Mouse (Mus musculus): Measurements from ENCODE around the gene Adamts16. TPM values are rescaled to one million over a fixed set of nuclear protein-coding genes. Genes with fewer than 3 reads are reported as not detected.

Gene Adamts16
- polyA plus RNA-seq, 1 experiment from 2014 or later: 0.38 TPM

DNA sequence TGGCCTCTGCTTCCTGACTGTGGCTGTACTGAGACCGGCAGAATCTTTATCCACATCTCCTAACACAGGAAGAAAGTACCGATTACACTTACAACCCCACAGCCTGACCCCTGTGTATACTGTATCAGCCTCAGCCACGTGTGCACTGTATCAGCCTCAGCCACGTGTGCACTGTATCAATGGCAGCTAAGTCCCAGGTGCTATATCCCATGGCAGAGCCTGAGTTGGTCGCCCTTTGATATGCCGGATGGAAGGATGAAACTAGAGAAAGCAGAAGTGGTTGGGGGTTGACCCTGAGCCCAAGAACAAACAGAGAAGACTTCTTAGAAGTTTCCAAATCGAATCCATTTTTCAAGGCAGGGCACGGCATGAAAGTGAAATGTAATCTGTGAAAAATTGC lies 17.9 kb downstream of the Adamts16 start:
- Histone ChIP-seq H3K4me3 (no peak overlapping the region), H3K27me3 (ENCODE audit: insufficient read depth, poor library complexity, severe bottlenecking) (no peaks in the 10 kb centered on the region), H3K36me3 (no peaks in the 10 kb centered on the region), H3K4me1 (no peaks in the 10 kb centered on the region), H3K27ac (no peak overlapping the region), H3K9me3 (no peaks in the 10 kb centered on the region)
- no peak for DNase-seq (ENCODE audit: low spot score)
- WGBS: 59% methylated on average over 8 of the region's 8 CpGs

DNA sequence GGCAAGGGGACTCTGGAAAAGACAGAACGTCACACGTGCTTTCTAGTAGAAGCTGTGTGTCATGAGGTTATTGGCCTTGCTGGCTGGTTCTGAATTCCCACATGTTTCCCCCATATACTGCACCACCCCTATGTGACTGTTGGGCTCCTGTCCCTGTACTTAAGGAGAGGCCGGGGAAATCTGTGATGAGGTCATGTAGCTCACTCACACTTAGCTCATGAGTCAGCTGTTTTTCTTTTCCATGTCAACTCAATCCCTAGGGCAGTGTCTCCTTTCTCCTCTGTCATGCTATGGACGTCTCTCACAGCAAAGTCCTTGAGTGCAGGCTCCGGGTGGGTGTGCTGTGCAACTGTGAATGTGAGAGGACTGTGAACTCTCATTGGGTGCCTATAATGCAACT lies 22.6 kb downstream of the Adamts16 start:
- no peaks in the 10 kb centered on the region for H3K36me3 ChIP-seq
- no peak overlapping the region for H3K27ac ChIP-seq
- no peaks in the 10 kb centered on the region for H3K27me3 ChIP-seq (ENCODE audit: insufficient read depth, poor library complexity, severe bottlenecking)
- no peaks in the 10 kb centered on the region for H3K4me1 ChIP-seq
- no peak overlapping the region for H3K4me3 ChIP-seq
- WGBS: 58% methylated on average over 5 of the region's 5 CpGs
- no peaks in the 10 kb centered on the region for H3K9me3 ChIP-seq
- no peak for DNase-seq (ENCODE audit: low spot score)

DNA sequence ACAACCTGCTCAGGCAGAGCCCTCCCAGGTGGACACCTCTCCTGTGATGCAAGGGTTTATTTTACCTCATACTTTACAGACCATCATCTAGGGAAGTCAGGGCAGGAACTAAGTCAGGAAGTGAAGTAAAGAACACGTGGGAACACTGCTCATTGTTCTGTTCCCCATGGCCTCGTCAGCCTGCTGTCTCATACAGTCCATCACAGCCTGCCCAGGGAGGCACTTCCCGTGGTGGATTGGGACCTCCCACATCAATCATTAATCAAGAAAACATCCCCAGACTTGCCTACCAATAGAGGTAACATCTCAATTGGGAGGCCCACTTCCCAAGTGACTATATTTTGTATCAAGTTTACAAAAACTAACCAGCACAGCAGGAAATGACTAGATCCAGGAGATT lies 27.2 kb downstream of the Adamts16 start:
- Histone ChIP-seq H3K36me3 (no peaks in the 10 kb centered on the region), H3K27ac (no peak overlapping the region), H3K27me3 (ENCODE audit: insufficient read depth, poor library complexity, severe bottlenecking) (no peaks in the 10 kb centered on the region), H3K4me1 (no peaks in the 10 kb centered on the region), H3K9me3 (no peaks in the 10 kb centered on the region), H3K4me3 (no peak overlapping the region)
- DNase-seq (ENCODE audit: low spot score): no peak
- 52% methylated on average over 3 of the region's 3 CpGs for WGBS

DNA sequence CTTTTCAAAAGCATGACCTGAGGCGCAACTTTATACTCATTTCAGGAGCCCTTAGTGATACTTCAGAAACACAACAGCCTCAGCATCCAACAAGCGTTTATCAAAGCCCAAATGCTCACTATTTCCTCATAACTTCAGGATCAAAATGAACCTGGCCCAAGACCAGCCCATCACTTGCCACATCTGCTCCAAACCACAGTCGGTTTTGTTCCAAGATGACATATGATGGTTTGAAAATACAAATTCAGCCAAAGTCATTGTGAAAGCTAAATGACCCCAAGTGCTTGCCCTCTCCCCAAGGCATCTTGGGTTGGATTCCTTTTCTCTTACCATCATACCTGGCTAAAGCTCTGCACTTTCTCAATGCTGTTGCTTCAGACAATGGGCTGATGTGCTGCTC lies 36.1 kb downstream of the Adamts16 start:
- H3K27me3 ChIP-seq (ENCODE audit: insufficient read depth, poor library complexity, severe bottlenecking): no peaks in the 10 kb centered on the region
- H3K9me3 ChIP-seq: no peaks in the 10 kb centered on the region
- DNase-seq (ENCODE audit: low spot score): no peak
- H3K4me1 ChIP-seq: no peaks in the 10 kb centered on the region
- H3K4me3 ChIP-seq: no peak overlapping the region
- no peaks in the 10 kb centered on the region for H3K36me3 ChIP-seq
- H3K27ac ChIP-seq: no peak overlapping the region
- WGBS: 79% methylated on average over 3 of the region's 3 CpGs

DNA sequence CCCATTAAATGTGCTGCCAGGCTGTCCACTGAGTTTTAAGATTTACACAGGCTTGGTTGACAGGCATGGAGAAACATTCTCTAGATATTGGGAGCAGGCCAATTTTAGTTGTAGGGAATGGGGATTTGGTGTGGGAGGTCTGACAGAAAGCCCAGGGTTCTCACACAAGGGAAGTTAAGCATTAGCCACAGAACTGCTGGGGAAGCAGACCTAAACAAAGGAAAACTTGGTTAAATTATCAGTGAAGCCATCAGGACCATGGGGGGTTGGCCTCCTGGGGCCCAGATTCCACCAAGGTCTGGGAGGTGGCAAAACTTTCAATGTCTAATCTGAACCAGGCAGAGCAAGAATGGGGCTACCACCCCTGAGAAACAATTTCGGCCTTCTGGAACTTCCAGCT lies 38.8 kb downstream of the Adamts16 start:
- H3K4me3 ChIP-seq: no peak overlapping the region
- DNase-seq (ENCODE audit: low spot score): no peak

DNA sequence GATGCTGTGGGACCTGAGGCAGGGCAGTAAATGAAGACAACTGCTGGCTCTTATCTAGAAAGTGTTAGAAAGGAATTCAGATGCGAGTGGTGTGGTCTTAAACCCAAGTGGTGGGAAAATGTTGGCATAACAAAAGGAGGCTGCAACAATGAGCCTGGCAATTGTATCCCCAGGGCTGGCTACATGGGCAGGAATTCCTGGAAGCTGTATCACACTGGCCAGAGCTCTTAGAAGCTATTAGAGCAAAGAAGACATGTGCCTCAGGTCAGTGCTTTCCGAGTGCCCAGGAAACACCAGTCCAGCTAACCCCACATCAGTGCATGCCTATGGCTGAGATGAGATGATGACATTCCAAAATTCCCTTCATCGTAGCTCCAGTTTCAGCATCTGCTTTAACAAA lies 42.3 kb downstream of the Adamts16 start:
- no peaks in the 10 kb centered on the region for H3K27me3 ChIP-seq (ENCODE audit: insufficient read depth, poor library complexity, severe bottlenecking)
- no peak for DNase-seq (ENCODE audit: low spot score)
- H3K36me3 ChIP-seq: no peaks in the 10 kb centered on the region
- 48% methylated on average over 3 of the region's 3 CpGs for WGBS
- no peak overlapping the region for H3K4me3 ChIP-seq
- 0 out of 2 replicates have a peak, but pooled peaks cover 5% of the 10 kb centered on the region for H3K4me1 ChIP-seq
- no peaks in the 10 kb centered on the region for H3K9me3 ChIP-seq
- no peak overlapping the region for H3K27ac ChIP-seq

More for the DNA sequence above, 38.8 kb downstream of the Adamts16 start:
- WGBS: 61% methylated on average over 1 of the region's 1 CpGs
- H3K36me3 ChIP-seq: no peaks in the 10 kb centered on the region
- H3K4me1 ChIP-seq: 0 out of 2 replicates have a peak, but pooled peaks cover 5% of the 10 kb centered on the region
- H3K27ac ChIP-seq: no peak overlapping the region
- H3K27me3 ChIP-seq (ENCODE audit: insufficient read depth, poor library complexity, severe bottlenecking): no peaks in the 10 kb centered on the region
- no peaks in the 10 kb centered on the region for H3K9me3 ChIP-seq

DNA sequence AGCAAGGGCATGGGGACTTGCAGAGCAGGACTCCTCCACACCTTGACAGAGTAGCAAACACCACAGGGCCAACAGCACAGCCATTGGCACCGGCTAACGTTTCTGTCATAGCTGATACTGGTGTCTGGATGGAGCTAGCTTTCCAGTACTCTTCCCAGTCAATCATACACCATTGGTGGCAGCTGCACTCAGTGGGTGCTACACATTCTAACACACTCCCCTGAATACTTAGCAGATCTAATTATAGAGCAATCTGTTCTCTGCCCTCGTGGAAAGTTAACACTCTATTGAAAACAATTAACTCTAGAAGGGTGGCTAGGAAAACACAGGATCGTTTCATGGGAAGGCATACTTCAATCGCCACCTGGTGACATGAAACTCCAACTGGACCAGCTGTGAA lies 43.2 kb downstream of the Adamts16 start:
- H3K9me3 ChIP-seq: no peaks in the 10 kb centered on the region
- 0 out of 2 replicates have a peak, but pooled peaks cover 5% of the 10 kb centered on the region for H3K4me1 ChIP-seq
- WGBS: 60% methylated on average over 5 of the region's 5 CpGs
- H3K4me3 ChIP-seq: no peak overlapping the region
- no peak for DNase-seq (ENCODE audit: low spot score)
- H3K27me3 ChIP-seq (ENCODE audit: insufficient read depth, poor library complexity, severe bottlenecking): no peaks in the 10 kb centered on the region
- H3K36me3 ChIP-seq: no peaks in the 10 kb centered on the region
- H3K27ac ChIP-seq: no peak overlapping the region

DNA sequence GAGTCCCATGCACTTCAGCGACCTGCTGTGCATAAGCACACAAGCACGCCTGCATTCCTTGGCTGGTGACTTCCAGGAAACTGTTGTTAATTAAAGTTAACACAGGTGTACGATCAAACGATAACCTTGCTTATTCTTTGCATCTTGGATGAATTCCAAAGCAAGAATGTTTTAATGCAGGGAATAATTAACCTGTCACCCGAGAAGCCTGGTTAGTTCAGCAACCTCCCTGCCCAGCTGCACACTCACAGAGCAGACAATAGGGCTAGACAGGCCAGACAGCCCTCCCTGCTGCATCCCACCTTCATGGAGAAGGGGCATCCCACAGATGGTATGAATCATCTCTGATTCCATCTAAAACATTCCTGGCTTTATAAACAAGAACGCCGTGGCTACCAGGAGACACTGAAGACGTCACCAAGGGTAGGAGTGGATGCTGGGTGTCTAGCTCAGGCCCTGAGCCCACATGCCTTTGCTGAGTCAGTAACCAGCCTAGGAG lies 47.5 kb downstream of the Adamts16 start:
- no peak for DNase-seq (ENCODE audit: low spot score)
- Histone ChIP-seq H3K9me3 (no peaks in the 10 kb centered on the region), H3K36me3 (no peaks in the 10 kb centered on the region), H3K4me3 (no peak overlapping the region), H3K27me3 (ENCODE audit: insufficient read depth, poor library complexity, severe bottlenecking) (no peaks in the 10 kb centered on the region), H3K27ac (no peak overlapping the region), H3K4me1 (0 out of 2 replicates have a peak, but pooled peaks cover 2% of the 10 kb centered on the region)
- WGBS: 74% methylated on average over 8 of the region's 8 CpGs

DNA sequence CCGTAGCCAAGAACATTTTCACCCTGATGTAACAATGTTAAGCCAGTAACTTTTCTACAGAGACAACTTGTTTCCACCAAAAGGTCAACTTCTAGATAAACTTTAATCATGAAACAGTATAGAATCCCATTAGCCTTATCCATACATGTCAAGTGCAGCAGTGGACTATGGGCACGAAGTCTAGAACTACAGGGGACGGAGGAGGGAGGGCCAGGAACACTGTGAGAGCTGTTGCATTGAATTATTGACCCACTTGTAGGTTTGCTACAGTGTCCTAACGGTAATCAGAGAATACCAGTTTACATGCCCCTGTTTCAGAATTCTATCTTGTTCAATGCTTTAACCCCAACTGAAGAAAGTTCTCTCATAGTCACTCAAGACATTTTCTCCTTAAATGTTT lies 48.0 kb downstream of the Adamts16 start:
- H3K9me3 ChIP-seq: no peaks in the 10 kb centered on the region

DNA sequence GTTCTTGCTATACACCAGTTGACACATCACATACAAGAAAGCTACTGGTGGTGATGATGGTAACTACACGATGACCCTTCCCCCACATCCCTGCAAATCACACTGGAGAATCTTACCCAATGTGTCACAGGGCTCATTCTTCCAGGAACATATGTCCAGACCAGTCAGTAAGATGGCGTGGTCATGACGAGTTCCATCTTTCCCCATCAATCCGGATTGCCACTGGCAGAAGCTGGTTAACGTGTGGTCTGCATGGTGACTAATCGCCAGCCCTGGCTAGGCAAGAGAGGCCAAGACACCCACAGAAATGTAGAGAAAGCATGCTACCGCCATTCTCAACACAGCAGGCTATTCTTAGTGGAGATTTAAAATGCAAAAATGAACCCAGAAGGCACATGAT lies 48.7 kb downstream of the Adamts16 start:
- H3K4me3 ChIP-seq: no peak overlapping the region
- H3K27ac ChIP-seq: no peak overlapping the region
- H3K4me1 ChIP-seq: no peaks in the 10 kb centered on the region
- H3K9me3 ChIP-seq: no peaks in the 10 kb centered on the region
- H3K27me3 ChIP-seq (ENCODE audit: insufficient read depth, poor library complexity, severe bottlenecking): no peaks in the 10 kb centered on the region
- WGBS: 78% methylated on average over 7 of the region's 7 CpGs
- DNase-seq (ENCODE audit: low spot score): no peak
- H3K36me3 ChIP-seq: no peaks in the 10 kb centered on the region

More for the DNA sequence above, 48.0 kb downstream of the Adamts16 start:
- 72% methylated on average over 4 of the region's 4 CpGs for WGBS
- H3K4me3 ChIP-seq: no peak overlapping the region
- no peaks in the 10 kb centered on the region for H3K27me3 ChIP-seq (ENCODE audit: insufficient read depth, poor library complexity, severe bottlenecking)
- no peak for DNase-seq (ENCODE audit: low spot score)
- no peak overlapping the region for H3K27ac ChIP-seq
- H3K36me3 ChIP-seq: no peaks in the 10 kb centered on the region
- no peaks in the 10 kb centered on the region for H3K4me1 ChIP-seq

DNA sequence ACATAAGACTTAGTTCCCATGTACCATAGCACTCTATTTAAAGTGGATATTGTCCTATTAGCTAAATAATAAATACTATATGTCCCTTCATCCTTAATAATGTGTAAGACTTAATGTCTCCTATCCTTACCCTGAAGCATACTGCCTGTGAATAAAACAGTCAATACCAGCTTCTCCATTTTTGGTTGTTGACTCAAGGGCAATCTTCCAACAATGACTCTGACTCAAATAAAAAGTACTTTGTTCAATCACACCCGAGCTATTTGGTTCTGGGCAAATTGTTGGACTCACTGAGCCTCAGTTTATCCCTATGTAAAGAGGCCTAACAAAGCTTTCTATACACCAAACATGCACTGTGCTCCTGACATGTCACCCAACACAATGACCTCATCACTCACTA lies 51.8 kb downstream of the Adamts16 start:
- DNase-seq (ENCODE audit: low spot score): no peak
- 71% methylated on average over 1 of the region's 1 CpGs for WGBS
- H3K27me3 ChIP-seq (ENCODE audit: insufficient read depth, poor library complexity, severe bottlenecking): no peaks in the 10 kb centered on the region
- no peak overlapping the region for H3K27ac ChIP-seq
- no peaks in the 10 kb centered on the region for H3K4me1 ChIP-seq
- no peaks in the 10 kb centered on the region for H3K9me3 ChIP-seq
- no peaks in the 10 kb centered on the region for H3K36me3 ChIP-seq
- no peak overlapping the region for H3K4me3 ChIP-seq

DNA sequence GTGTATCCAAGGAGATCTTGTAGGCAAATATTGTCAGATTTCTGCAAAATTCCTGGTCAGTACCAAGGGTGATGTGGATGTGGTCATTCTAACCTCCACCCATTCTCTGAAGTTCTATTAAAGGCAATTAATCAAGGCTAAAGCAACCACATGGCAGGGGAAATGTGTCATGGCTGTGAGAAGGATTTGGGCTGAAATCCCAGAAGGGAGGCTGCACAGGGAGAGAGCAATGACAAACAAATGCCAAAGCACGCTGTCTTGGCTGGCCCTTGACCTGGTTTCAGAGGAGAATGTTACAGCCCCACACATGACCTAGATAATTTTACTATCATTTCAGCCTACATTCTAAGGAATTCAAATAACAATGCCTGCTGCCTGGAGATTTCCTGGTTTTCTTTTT lies 52.6 kb downstream of the Adamts16 start:
- H3K36me3 ChIP-seq: no peaks in the 10 kb centered on the region
- no peak overlapping the region for H3K27ac ChIP-seq
- no peak for DNase-seq (ENCODE audit: low spot score)
- no peaks in the 10 kb centered on the region for H3K27me3 ChIP-seq (ENCODE audit: insufficient read depth, poor library complexity, severe bottlenecking)
- WGBS: 77% methylated on average over 1 of the region's 1 CpGs
- H3K9me3 ChIP-seq: no peaks in the 10 kb centered on the region
- H3K4me1 ChIP-seq: no peaks in the 10 kb centered on the region
- no peak overlapping the region for H3K4me3 ChIP-seq

DNA sequence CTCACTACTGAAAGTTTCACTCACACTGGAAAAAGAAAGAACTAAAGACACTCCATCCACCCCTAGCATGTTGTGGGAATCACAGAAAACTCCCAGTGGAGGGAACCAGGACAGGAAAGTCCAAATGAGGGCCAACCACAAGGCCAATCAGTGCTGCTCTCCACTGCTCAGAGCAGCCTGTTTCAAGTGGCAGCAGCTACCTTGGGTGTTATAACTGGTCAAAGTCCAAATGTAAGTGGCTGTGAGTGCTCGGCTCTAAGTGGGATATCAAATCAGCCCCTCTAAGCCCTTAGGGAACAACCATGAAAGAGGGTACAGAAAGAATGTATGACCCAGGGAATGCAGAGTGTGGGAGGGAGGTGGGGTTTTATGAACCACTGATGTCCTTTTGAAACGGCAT lies 56.5 kb downstream of the Adamts16 start:
- no peak for DNase-seq (ENCODE audit: low spot score)
- Histone ChIP-seq H3K9me3 (no peaks in the 10 kb centered on the region), H3K4me3 (no peak overlapping the region), H3K27ac (no peak overlapping the region), H3K36me3 (no peaks in the 10 kb centered on the region), H3K27me3 (ENCODE audit: insufficient read depth, poor library complexity, severe bottlenecking) (no peaks in the 10 kb centered on the region), H3K4me1 (no peaks in the 10 kb centered on the region)
- WGBS: 75% methylated on average over 2 of the region's 2 CpGs

DNA sequence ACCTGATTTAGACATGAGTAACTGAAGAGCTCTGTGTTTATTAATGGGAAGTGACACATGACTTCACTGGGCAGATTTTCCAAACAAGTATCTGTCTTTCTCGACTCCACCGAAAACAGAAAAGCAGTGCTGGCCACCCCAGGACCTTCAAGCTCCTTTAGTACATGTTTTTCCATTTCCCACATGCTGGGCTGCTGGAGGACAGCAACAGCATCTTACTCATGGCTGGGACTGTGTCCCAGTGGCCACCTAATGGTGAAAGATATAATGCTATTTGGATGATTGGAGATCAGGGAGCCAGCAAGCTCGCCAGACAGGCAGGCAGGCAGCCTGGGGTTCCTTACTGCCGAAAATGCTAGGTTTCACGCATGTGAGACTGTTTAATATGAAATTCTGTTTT lies 57.5 kb downstream of the Adamts16 start:
- no peak for DNase-seq (ENCODE audit: low spot score)
- Histone ChIP-seq H3K4me3 (no peak overlapping the region), H3K27me3 (ENCODE audit: insufficient read depth, poor library complexity, severe bottlenecking) (no peaks in the 10 kb centered on the region), H3K9me3 (no peaks in the 10 kb centered on the region), H3K4me1 (no peaks in the 10 kb centered on the region), H3K36me3 (no peaks in the 10 kb centered on the region), H3K27ac (no peak overlapping the region)
- 73% methylated on average over 5 of the region's 5 CpGs for WGBS

All from heart, embryonic 10.5 days (tissue).